Mouse (Mus musculus) neutrophil, adult 5-6 weeks (primary cell): ENCODE results near the gene Aspscr1. TPM values are rescaled to one million over a fixed set of nuclear protein-coding genes. Genes with fewer than 3 reads are reported as not detected.
A peak's percentile ranks its signal among the peaks of the same experiment; 100 is the strongest.

ENCODE experiments used
- ATAC-seq: fragments of 151-379, 151-347 bp; 2 replicates; pipeline ENCODE4 v1.8.0; 2017; ENCODE audit warnings: mild to moderate bottlenecking, moderate TSS enrichment; ENCODE audit not compliant: insufficient number of reproducible peaks, poor library complexity, low FRiP score, severe bottlenecking; ENCODE audit errors: extremely low read depth
- total RNA-seq: library from RNA; stranded (forward); fragments of 200-1000 nt; gene quantifications from 2 replicates; pipeline ENCODE4 v1.2.3, GENCODE M21; 2017

The Aspscr1 gene
- total RNA-seq, 1 experiment from 2014 or later: 74.8 TPM

DNA sequence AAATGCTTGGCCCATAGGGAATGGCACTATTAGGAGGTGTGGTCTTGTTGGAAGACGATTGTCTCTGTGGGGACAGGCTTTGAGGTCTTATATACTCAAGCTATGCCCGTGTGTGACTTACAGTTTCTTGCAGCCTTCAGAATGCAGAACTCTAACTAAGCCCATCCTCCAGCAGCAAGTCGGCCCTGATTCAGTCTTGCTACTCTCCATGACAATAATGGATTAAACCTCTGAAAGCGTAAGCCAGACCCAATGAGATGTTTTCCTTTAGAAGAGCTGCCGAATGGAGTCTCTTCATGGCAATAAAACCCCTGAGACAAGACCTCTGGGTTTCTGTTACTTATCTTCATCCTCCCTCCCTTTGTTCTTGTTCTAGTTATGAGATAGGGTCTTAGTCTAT, 38.0 kb upstream of the Aspscr1 start:
- no peak for ATAC-seq

DNA sequence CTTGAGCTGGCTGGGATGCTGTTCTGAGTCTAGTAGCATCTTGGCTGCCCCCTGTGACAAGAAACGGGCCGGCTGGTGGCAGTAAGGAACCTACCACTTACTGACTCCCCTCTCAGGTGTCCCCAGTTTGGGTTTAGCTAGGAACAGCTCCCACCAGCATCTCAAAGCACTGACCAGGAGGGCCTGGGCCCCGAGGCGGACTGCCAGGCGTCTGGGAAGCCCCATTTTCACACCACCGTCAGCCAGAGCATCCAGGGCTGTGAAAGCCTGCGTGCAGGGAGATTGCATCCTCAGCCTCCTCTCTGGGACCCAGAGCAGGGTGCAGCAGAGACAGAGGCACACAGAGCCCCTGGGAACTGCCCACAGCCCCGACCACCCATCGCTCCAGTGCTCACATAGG, 31.5 kb upstream of the Aspscr1 start:
- ATAC-seq: no peak

GRCm38 (mm10) chr11:120641869-120642268, 30.9 kb upstream of the Aspscr1 start:
- no peak for ATAC-seq

DNA sequence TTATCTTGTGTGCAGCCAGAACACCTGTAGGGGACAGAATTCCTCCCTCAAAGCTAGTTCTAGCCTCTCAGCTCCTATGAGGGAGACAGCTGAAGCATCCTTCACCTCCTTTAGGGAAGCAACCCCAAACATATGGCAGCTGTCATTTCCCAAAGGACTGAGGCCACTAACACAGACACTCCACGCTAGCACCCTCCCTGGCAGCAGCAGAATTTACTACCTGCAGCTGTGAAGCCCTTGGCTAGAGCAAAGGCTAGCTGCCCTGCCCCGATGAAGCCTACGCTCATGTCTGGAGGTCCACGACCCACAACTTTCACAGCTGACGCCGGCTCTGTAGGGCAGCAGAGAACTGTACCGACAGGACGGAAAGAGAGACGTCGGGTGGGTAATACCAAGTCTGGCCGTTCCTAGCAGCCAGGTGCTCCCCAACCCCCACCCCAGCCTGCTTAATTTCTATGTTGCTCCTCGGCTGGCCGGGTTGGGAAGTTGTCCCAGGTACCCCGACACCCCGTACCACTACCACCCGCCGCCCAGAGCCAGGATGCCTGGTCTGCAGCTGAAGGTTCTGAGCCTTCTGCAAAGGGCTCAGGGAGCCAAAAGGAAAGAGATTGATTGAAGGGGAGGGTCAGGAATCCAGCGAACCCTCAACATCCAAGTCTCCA, 29.7 kb upstream of the Aspscr1 start:
- ATAC-seq: no peak

DNA sequence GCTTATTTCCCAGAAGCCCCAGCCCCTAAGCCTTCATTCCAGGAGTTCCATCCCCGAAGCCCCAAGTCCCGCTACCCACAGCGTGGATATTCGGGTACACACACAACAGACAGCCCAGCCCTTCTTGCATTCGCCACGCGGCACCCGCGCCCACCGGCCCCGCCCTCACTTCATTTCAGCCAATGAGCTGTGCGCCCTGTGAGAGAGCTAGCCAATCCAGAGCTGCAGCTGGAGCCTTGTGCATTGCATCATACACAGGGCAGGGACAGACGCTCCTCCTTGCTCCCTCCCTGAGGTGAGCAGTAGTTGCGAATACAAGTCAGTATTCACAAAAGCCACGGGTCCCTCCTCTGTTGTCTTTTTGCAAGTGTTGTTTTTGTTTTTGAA, 29.2 kb upstream of the Aspscr1 start, which contains the start of gene Pycr1:
Gene Pycr1, minus strand, starts transcription at position 169 of the 387 bp plus-strand sequence.
- peak; percentile 95 for ATAC-seq

GRCm38 (mm10) chr11:120647047-120647830, 25.5 kb upstream of the Aspscr1 start:
- no peak for ATAC-seq

DNA sequence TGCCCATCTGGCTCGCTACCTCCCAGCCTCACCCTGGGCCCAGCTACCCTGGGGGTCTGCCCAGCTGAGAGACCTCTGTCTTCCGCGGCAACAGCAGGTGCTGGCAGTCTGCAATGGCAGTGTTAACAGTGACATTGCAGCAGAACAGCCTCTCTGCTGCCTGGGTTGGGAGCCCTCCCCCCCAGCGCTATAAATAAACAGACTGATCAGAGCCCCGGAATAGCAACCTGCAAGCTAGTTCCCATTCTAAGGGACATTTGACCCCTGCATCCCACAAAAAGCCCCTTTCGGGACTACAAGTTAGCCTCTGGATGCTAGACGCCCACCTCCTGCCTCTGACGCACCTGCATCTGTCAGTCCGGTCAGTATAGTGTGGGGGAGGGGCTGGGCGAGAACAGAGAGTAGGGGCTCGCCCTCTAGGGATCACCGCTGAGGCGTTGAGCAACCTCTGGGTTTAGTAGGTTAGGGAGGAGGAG, 24.7 kb upstream of the Aspscr1 start, which contains the start of gene Myadml2:
Gene Myadml2, minus strand, starts transcription at position 158 of the 476 bp plus-strand sequence.
- ATAC-seq: no peak

DNA sequence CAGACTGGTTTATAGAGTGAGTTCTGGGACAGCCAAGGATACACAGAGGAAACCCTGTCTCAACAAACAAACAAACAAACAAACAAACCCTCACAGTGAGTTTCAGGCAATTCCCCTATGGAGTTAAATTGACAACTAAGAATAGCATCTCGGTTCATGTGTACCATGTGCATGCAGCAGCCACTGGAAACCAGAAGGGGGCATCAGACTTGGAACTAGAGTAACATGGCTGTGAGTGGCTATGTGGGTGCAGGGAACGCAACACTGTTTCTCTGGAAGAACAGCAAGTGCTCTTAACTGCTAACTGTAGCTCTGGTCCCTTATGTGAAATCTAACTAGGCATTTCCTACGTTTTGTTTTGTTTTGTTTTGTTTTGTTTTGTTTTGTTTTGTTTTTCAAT, 20.9 kb upstream of the Aspscr1 start:
- no peak for ATAC-seq

GRCm38 (mm10) chr11:120654741-120655140, 18.0 kb upstream of the Aspscr1 start:
- no peak for ATAC-seq

GRCm38 (mm10) chr11:120657301-120657700, 15.5 kb upstream of the Aspscr1 start:
- ATAC-seq: no peak

GRCm38 (mm10) chr11:120658876-120659410, 13.8 kb upstream of the Aspscr1 start:
- ATAC-seq: 0 out of 2 replicates have a peak, but pooled peaks have one; percentile 28

GRCm38 (mm10) chr11:120659509-120660300, 13.1 kb upstream of the Aspscr1 start:
- ATAC-seq: no peak

GRCm38 (mm10) chr11:120660301-120661075, 12.3 kb upstream of the Aspscr1 start:
- ATAC-seq: no peak

- ATAC-seq: no peak
Observed at GRCm38 (mm10) chr11:120661076-120661460, 11.7 kb upstream of the Aspscr1 start, which contains the start of gene Notum. Notum (minus strand) TSS chr11:120661175.

- ATAC-seq: no peak
Observed at GRCm38 (mm10) chr11:120662759-120663158, 10.0 kb upstream of the Aspscr1 start.

DNA sequence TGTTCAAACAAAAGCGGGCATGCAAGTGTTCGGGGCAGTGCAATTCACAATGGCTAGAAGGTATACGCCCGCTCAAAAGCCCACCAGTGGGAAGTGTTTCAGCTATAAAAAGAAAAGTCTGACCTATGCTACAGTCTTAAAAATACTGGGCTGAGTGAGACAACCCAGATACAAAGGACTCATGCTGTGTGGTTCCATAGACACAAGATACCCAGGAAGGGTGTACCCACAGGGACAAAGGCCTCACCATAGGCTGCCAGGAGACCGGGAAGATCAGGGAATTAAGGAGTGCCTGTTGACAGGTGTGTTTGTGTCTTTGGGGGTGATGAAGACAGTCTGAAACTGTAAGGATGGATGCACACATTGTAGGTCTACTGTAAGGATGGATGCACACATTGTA, 9.1 kb upstream of the Aspscr1 start:
- ATAC-seq: no peak

- no peak for ATAC-seq
Observed at GRCm38 (mm10) chr11:120665406-120665805, 7.4 kb upstream of the Aspscr1 start.

- no peak for ATAC-seq
Observed at GRCm38 (mm10) chr11:120666617-120667016, 6.2 kb upstream of the Aspscr1 start.
